Mouse (Mus musculus) kidney, adult 11 months (tissue): ENCODE measurements around the gene Rp9.

Experiments
- DNase-seq: peaks from one replicate; pipeline ENCODE4 v3.0.0; 2022

The Rp9 gene

DNA sequence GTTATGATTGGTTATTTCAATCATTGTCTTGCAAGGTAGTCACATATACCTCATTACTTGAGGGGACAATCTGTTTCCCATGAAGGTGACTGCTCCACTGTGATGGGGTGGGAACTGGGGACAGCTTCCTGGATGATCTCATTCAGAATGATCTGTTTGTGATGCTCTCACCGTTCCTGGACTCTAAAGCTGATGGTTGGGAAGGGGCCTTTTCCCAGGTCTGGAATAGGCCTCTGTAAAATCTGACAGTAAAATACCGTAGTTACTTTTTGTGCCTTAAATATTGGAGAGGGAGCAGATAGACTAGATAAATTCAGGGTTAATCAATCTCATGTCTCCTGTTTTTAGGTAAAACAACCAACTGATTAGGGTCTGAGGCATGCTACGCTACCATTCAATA lies at the start of gene Rp9:
TSS of gene Rp9 (minus strand) at position 101 of the 400 bp plus-strand sequence.
- no peak for DNase-seq

DNA sequence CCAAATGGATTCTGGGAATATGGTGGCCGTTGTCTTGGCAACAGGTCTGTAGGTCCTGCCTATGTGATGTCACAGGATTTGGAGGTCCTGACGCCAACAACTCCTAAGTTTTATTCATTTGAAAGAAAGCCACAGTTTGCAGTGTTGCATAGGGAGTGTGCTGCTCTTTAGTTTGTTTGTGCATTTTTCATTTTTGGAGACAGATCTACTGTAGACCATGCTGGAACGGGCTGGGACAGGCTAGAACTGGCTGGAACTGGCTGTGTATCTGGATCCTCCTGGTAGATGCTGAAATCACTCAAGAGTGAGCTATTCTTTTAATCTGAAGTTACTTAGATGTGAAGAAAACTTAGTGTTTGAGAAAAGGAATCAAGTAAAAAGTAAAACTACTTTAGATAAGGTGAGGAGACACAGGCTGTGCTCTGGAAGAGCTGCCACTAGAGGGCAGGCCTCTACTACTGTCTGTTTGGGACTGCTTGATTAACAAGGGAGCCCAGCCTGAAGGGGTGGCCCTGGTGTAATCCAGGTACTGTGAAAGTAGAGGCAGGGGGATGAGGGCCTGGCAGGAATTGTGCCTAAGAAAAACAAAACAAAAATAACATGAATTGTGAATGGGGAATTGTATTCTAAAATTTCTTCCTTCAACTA lies 49.0 kb upstream of the Rp9 start:
- peak; percentile 4 for DNase-seq

DNA sequence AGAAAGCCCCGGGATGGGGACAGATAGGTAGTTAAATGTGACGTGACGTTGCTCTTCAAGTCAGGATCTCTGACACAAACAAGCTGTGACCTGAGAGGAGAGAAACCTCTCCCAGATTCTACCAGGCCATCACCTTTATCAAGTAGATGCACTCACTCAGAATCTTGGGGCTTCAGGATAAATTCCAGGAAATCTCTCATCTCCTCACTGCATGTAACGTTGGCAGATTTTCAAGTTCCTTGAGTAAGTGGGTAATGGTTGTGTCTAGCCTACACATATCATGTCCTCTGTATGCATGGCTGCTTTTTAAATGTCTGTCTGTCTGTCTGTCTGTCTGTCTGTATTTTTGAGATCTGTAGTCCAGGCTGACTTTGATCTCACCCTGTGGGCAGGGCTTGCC lies 45.5 kb upstream of the Rp9 start:
- no peak for DNase-seq

DNA sequence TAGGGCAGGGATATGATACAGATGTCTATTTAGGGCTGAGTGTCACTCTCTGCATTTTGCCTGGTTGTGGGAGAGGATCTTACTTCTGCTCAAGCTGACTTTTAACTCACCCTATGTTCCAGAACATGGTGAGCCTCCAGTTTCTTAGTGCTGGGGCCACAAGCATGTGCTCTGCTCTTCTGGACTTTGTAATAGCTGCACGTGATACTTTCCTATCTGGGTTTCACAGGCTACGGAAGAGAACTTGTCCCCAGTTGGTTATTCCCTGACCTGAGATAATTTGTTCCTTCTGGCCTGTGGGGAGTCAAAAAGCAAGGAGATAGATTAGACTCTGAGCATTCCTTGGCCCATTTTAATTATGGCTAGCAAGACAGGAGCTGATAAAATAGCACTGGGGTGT lies 36.0 kb upstream of the Rp9 start:
- no peak for DNase-seq

DNA sequence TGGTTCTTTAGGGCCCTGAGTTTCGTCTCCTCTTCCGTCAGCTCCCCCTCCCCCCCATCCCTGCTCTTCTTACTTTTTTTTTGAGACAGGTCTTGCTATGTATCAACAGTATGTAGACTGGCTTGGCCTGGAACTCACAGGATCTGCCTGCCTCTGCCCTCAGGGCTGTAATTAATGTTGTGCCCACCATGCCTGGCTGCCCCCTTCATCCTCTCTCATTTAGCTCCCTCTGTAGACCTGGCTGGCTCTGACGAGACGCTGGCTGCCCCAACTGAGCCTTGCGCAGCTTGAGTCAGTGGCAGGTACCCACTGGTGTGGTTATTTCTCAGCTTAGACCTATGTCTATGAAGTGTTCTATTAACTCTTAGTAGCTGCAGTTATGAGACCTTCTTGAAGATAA lies 34.0 kb upstream of the Rp9 start:
- no peak for DNase-seq

DNA sequence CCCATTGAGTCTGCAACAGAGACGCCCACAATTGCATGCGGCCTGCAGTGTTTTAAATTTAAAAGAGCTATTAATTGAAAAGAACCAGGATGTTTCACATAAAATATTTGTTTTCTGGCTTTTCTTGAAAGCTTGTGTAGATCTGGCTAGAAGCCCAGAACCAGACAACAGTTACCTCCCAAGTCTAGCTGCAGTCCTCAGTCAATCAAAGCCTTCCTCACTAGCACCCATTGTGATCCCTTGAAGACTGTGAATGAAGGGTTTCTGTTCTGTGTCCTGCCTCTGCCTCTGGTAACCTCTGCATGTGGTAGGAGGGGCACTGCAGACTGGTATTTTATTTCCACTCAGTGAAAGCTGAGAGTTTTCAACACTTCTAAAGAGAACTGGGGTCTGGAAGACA lies 33.4 kb upstream of the Rp9 start:
- no peak for DNase-seq

DNA sequence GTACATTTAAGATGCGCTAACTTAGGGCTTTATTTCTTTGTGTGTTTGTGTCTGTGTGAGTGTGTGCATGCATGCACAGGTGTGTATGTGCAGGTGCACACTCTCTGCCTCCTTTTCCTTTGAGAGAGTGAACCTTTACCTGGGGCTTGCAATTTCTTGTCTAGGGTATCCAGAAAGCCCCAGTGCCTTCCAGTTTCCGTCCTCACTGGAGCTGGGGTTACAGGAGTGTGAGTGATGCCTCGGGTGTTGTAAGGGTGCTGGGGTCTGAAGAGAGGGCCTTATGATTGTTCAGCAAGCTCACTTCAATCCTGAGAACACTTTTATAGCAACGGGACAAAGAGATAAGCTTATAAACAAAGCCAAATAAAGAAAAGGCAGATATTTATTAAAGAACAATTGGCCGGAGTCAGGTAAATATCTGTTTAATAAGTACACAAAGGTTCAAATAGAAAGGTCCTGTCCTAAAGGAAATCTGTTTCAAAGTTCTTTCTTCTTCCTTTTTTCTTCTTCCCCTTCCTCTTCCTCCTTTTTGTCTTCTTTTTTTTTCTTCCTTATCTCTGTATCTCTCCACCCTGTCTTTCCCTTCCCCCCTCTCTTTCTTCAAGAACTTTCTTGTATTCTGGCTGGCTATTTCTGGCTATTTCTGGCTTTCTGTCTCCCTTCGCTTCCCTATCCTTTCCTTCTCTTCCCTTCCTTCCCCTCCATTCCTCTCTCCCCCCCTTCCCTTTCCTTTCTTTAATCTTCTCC lies 27.7 kb upstream of the Rp9 start:
- no peak for DNase-seq

DNA sequence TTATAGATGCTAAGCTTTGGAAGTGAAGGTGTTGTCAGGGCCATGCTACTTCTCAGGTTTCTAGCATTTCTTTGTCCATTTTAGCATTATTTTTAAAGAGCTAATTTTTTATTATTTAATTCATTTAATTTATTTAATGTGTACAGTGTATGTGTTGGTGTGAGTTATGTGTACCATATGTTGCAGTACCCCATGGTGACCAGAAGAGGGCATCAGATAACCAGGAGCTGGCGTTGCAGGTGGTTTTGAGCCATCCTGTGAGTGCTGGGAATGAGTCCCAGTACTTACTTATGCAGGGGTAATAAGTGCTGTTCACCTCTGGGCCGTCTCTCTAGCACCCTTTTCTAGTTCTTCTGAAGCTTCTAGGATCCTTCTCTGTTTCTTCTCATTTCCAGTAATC lies 25.6 kb upstream of the Rp9 start:
- no peak for DNase-seq

DNA sequence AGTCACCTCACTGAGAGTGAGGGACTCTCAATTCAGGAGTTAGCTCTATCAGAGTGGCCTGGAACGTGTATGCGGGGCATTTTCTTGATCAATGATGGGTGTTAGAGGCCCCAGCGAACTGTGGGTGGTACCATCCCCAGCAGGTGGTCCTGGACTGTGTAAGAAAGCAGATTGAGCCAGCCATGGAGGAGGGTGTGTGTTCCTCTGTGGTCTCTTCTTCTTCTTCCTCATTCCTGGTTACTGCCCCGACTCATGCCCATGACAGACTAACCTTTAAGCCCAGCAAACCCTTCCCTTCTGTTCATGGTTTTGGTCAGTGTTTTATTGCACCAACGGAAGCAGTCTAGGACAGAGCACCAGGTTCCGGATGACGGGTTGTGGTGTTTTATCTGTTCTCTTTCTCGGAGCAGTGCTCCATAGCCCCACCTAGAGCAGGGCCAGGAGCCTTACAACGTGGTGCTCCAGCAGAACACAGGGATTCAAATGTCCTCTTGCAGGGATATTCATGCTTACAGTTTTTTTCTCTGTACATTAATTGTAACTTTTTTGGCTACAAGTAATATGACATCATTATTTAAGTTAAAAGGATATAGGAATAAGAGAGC lies 24.8 kb upstream of the Rp9 start:
- DNase-seq, result no peak

DNA sequence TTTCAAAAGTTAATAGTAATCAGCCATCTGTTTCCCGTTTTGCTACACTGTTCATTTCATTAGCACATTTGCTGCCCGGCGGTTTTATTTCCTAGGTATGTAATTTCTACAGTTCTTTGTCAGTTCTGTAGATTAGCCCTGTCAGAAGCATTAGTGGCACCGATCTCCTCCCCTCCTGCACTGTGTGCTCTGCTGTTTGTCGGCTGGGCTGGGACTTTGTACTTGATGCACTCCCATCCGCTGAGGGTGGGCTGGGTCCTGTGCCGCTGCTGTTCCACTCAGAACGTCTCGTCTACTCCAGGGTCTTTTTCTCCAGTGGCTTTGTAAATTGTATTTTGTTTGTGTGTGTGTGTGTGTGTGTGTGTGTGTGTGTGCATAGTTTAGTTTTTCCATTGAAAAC lies 19.4 kb upstream of the Rp9 start:
- no peak for DNase-seq

DNA sequence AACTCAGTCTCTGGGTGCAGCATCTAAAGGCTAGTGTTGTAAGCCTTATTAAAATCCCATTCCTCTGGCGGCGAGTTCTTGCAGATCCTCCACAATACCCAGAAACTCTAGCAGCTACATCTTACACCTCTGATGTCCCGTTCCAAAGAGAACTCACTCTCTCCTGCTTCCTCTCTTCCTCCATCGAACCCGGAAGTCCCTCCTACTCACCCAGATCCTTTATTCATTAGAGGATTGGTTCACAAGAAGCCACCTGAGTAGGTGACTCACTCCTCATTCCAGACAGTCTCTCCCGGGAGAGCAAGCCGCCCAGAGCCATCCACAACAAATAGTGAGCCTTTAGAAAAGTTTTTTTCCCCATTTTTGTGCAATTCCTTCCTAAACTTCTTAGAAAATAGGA lies 16.7 kb upstream of the Rp9 start:
- no peak for DNase-seq

DNA sequence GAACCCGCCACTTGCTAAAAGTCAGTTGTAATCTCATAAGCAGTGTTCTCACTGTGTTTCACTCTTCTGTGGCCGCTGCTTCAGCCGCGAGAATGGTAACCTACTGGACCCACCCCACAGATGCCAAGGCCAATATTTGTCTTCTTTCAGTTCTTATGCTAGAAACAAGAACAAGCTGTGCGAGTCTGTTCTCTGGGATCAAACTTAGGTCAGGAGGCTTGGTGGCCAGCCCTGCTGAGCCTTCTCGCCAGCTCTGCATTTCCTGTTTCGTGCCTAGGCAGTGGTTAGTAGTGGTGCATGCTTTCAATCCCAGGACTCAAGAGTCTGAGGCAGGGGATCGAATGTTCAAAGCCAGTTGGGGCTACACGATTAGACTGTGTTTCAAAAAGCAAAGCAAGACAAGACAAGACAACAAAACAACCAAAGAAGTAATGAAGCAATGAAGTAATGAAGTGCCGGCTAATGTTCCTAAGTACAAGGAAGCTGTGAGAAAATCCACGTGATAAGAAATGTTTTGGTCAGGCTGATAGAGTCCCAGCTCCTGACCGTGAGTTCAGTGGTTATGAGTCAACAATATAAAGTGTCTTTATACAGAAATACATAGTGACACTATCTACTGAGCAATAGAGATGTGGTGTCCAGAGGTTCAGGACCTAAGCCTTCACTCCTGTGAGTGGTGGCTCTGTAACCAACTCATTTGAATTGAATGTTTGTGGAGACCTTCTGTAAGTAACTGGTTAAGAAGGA lies 15.2 kb upstream of the Rp9 start:
- no peak for DNase-seq

DNA sequence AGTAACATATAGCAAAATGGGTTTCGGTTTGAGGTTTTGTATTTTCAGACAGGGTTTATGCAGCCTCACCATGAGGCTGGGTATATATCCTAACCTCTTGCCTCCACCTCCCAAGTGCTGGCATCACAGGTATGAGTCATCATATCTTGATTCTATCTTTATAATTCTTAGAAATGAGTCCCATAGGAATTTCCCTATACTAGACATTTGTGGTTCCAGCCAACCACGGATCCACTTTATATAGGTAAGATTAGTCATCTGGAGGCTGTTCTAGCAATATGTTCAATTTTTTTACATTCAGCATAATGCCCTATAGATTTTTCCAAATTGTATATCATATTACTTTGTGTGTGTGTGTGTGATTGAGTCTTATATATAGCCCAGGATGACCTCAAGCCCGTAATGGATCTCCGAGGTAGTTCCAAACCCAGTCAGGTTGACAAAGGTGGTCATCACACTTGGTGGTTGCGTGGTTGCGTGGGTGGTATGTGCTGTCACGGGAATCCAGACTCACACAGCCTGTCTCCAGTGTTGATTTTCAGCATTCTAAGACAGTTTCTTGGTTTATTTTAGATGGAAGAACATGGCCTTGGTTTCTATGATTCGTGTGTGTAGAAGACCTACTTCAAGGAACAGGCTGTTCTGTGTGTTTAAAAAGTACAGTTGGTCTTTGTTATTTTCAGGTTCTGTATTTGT lies 14.5 kb upstream of the Rp9 start:
- no peak for DNase-seq

DNA sequence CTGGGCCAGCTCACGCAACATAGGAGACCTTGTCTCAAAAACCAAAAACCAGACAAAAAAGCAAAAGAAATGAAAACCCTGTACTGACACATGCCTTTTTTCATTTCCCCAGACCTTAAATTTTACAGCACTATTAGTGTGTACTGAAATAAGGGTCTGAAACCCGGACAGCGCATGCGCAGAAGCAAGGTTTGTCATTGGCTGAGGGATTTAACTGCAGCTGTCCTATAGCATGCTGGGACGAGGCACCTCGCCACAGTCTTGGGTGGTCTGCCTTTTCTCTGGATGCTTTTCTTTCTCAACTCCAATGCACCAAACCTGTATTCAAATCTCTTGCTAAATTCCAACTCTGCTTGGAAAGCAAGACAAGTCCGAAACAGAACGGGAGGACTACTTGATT lies 9.4 kb upstream of the Rp9 start:
- no peak for DNase-seq

DNA sequence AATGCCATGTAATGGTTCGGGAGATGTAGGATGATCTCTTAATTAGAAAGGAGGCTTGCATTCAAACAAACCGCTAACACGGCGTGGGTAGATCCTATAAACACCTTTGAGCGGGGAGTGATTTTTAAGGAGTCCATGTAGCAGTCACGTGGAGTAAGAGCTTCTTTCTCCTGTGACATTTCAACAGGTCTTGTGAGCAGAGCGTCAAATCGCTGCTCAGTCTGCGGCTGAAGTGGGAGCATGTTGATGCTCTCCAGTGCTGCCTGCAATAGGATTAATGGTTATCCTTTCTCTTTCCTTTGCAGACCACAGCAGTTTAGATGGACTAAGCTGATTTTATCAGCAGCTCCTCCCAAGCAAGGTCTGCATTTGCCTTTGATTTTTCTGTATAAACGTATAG lies 6.7 kb upstream of the Rp9 start:
- DNase-seq, result peak; percentile 11

DNA sequence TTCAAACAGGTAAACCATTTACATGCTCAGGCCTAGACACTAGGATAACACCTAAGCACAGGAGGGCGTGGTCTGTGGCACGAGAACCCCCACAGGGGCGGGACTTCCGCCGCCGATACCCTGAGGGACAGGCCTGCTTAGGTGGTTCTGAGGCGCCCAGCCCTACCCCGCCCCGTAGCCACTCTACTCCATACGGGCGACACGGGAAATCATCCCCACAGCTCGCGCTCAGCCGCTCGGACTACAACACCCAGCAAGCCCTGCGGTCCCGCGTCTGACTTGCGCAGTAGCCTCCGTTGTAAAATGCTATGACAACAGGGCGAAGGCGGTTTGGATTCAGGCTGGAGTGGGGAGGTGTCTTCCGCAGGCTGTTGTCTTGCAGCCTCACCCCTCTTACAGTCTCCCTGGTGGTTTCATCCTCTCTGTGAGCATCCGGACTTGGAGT lies 5.9 kb upstream of the Rp9 start, which contains the start of gene Bbs9:
TSS of gene Bbs9 (plus strand) at position 292 of the 445 bp plus-strand sequence.
- peak; percentile 97 for DNase-seq

DNA sequence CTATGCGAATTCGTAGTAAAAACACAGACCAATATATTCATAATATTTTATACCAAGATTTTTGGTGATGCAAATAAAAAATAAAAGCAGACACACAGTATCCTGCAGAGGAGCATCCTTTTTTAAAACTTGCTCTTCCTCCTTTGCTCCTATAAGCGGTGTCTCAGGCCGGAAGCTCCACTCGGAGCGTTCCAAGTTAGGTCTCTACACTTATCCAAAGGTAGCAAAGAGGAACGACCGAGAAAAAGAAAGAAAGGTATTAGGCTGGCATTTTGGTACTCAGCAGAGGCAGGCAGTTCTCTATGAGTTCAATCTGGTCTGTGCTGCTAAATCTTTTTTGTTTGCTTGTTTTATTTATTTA lies 664 bp downstream of the Rp9 start:
- DNase-seq, result no peak

DNA sequence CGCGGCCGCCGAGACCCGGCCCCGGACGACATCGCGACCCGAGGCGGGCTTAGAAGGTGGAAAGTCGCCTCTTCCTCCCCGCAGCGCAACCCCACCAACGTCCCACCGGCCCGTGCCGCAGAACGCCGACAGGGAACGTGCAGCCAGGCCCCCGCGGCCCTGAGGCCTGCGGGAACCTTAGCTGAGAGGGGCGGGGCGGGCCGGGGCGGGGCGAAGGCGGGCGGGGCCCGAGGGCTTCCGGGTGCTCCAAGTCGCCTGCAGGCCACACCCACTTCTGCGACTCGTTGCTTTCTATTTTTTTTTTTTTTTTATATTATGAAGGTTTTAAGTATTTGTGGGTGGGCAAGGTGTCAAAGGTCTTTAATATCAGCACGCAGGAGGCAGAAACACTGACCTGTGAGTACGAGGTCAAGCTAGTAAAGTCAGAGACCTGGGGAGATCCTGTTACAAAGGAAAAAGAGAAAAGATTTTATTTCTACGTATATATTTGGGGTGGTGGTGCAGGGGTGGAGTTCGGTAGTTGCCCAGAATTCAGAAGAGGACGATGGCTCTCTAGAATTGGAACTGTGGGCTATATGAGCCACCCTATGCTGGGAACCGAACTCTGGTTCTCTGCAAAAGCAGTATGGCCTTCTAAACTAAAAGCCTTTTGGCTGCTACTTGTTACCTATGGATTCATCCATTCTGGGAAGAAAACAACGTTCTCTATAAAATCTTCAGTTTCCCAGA lies 1.2 kb downstream of the Rp9 start:
- peak; percentile 31 for DNase-seq

DNA sequence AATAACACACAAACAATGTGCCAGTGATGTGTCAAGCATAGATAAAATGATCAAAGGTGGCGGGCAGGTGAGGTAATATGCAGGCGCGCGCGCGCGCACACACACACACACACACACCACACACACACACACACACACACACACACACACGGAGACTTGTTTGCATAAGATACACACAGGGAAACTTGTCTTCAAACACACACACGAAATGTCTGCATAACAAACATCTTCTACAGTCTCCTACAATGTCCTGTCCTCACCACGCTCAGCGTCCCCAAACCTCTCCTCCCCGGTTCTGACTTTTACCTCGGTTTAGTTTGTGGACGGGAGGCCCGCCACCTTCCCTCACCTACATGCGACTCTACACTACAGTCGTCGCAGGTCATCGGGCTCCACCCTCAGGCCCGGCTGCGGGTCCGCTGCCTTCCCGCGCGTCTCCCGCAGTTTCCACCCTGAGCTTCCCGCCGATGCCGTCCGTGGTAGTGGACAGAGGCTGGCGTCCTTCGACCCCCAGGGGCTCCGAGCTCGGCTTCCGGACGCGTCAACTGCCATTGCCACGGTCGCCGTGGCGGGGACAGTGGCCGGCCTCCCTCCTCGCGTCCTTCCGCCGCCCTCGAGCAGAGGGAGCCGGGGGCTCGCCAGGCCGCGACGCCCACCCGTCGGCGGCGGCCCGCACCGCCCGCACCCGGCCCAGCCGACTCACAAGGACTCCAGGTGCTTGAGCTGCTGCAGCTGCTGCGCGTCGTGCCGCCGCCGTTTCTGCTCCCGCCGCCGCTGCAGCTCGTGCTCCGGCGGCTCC lies 2.0 kb downstream of the Rp9 start:
- DNase-seq, result peak; percentile 36

DNA sequence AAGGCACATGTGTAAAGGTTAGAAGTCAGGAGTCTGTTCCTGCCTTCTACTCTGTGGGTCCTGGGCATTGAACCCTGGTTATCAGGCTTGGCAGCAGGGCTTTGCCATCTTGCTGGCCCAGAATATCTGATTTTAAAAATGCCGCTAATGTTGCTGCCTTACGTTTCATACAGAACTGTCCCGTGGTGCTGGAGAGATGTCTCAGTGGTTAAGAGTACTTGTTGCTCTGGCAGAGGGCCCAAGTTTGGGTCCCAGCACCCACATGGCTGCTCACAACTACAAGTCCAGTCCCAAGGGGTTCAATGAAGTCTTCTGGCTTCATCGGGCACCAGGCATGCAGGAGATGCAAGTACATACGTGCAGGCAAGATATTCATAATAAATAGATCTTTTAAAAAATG lies 3.3 kb downstream of the Rp9 start:
- DNase-seq, result no peak

DNA sequence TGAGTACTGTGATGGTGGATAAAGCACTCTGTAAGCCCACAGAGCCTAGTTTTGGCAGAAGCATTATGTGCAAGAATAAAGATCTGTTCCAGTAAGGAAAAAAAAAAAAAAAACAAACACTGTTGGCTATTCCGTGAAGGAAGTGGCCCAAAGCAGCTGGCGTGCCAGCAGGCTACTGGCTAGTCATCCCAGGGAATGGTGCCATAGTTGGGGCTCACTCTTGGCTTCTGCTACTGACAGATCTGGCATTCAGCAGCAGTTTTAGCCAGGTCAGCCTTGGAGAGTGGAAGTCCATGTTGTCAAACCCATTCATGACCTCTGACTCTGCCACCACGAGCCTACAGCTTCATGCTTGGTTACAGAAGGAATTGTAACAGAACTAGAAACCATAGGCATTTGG lies 7.6 kb downstream of the Rp9 start:
- DNase-seq, result no peak
